Mouse (Mus musculus): ENCODE measurements around the gene Nolc1. TPM values are rescaled to one million over a fixed set of nuclear protein-coding genes. Genes with fewer than 3 reads are reported as not detected.
A peak's percentile ranks its signal among the peaks of the same experiment; 100 is the strongest.
"Not testable (repeated sequence)": the region's sequence is repeated elsewhere in the genome, so short reads cannot be mapped to it uniquely, and the experiment has no call there.

Nolc1 gene
- polyA plus RNA-seq, 1 experiment, result 8.6 TPM

DNA sequence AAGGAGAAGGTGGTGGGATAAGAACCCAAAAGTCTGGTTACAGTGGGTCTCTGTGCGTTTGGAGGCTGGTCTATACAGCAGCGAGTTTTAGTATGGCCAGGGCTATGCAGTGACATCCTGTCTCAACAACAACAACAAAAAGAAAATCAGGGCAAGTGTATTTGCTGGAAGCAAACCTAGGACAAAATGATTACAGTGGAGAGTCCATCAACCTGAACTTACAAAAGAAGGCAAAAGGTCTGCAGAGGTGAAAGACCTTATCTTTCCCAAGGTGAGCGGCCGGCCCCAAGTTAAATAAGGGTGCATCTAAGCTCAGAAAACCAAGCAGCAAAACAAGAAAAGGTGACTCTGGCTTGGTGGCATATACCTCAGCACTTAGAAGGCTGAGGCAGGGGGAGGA is 16.0 kb downstream of the Nolc1 start:
- DNase-seq (ENCODE audit: low read depth), result no peak

DNA sequence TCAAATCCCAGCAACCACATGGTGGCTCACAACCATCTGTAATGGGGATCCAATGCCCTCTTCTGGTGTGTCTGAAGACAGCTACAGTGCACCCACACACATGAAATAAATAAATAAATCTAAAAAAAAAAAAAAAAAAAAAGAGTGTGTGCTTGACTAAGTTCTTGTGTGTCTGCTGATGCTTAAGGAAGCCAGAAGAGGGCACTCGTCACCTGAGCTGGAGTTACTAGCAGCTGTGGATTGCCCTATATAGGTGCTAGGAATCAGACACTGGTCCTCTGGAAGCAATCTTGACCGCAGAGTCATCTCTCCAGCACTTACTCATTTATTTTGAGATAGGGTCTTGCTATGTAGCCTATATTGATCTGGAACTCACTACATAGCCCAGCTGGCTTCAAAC is 18.5 kb downstream of the Nolc1 start:
- DNase-seq (ENCODE audit: low read depth), result no peak

DNA sequence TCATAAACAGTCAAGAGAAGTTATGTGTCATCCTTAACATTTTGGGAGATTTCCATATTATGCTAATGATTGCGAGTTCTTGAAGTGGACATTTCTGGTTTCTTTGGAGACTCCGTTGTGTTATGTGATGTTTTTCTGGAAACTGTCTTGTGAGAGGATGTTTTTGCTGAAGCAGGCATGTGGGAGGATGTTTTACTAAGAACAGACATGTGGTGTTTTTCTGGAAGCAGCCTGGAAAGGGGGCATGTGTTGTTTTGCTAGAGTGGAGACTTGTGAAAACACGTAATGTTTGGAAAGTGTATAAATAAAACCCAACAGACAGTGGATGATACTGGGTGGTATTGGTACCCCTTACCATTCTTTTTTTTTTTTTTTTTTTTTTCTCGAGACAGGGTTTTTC is 19.6 kb downstream of the Nolc1 start:
- no peak for DNase-seq (ENCODE audit: low read depth)

DNA sequence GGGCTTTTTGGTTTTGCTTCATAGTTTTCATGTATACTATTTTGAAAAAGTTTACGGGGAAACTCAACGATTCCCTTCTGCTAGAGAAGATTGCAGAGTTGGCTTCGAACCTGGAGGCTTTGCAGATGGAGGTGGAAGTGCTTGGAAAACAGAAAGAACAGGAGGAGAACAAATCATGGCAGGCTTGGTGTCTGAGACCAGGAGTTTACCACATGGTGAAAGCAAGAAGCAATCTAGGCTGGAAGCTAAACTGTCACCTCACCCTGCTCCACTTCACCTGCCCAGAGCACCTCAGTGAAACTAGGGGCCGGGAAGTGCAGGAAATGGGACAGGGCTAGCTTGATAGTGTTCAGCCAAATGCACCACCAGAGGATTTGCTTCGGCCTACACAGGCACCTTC is 20.7 kb downstream of the Nolc1 start:
- DNase-seq (ENCODE audit: low read depth), result no peak

DNA sequence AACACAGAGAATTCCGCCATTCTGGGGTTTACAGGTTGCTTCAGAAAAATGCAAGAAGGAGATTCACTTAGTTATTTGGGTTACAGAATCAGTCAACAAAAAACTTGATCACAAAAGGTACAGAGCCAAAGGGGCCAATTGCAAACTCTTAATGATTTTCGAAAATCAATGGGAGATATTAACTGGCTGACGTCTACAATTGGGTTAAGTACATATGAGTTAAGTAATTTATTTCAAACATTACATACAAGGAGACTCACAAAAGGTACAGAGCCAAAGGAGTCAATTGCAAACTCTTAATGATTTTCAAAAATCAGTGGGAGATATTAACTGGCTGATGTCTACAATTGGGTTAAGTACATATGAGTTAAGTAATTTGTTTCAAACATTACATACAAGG is 23.9 kb downstream of the Nolc1 start:
- no peak for DNase-seq (ENCODE audit: low read depth)

DNA sequence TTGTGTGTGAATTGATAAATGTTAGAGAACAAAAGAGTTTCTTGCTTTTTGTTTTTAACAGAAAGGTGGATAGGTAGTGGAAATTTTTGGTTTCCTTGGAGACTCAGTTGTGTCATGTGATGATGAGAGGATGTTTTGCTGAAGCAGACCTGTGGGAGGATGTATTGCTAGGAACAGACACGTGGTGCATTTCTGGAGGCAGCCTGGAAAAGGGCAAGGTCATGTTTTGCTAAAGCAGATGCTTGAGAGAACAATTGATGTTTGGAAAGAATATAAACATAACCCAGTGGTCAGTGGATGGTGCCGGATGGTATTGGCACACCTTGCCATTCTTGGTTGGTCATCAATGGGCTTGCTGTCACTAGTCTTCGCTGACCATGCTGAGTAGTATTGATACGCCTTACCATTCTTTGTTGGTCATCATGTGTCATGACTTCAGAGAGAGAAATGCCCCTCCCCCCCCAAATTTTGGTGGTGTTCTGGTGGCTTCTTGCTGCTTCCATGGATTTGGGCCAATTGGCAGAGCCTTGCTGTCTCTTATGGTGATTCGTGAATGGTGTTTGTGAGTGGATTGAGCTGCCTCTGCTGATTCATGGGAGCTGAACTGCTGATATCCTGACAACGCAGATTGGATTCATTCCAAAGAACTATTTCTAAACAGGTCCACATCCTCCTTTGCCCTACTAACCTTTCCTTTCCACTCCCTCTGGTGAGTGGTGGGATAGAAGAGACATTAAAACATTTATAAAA is 27.9 kb downstream of the Nolc1 start:
- no peak for DNase-seq (ENCODE audit: low read depth)

DNA sequence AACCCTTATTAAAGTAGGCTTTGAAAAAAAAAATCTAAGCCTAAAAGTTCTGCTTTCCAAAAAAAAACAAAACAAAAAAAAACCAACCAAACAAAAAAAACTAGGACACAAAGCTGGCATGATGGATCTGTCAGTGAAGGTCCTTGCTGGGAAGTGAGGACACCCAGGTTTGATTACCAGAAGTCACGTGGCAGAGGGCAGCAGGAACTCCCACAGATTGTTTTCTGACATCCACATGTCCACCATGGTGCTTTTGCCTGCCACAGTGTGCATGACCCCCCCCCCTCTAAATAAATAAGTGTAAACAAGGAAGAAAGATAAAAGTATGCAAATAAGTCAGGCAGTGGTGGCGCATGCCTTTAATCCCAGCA is 28.5 kb downstream of the Nolc1 start:
- DNase-seq (ENCODE audit: low read depth), result no peak

DNA sequence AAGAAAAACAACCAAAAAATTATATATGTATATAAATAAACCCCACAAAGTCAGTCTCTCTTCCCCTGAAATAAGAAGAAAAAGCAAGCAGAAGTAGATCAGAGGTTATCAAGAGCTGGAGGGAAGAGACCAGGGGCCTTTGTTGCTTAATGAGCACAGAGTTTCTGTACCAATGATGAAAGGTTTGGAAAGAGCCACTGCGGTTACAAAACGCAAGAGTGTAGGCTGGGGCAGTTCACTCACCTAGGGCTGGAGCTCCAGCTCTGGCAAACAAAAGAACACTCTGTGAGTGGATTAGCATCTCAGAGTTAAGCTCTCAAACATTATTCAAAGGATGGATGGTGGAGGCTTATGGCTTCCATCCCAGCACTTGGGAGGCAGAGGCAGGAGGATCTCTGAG is 34.6 kb downstream of the Nolc1 start:
- peak; percentile 56 for DNase-seq (ENCODE audit: low read depth)

DNA sequence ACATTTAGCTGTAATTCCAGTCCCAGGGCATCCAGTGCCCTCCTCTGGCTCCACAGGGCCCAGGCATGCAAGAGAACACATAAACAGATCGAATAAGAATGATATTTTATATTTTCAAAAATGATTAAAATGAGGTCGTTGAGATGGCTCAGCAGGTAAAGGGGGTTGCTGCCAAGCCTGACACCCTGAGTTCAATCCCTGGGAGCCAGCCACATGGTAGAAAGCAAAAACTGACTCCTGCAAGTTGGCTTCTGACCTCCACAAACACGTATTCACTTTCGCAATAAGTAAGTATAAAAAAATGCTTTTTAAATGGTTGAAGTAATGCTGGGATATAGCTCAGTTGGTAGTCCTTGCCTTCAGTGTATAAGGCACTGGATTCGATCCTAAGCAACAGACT is 35.1 kb downstream of the Nolc1 start:
- no peak for DNase-seq (ENCODE audit: low read depth)

DNA sequence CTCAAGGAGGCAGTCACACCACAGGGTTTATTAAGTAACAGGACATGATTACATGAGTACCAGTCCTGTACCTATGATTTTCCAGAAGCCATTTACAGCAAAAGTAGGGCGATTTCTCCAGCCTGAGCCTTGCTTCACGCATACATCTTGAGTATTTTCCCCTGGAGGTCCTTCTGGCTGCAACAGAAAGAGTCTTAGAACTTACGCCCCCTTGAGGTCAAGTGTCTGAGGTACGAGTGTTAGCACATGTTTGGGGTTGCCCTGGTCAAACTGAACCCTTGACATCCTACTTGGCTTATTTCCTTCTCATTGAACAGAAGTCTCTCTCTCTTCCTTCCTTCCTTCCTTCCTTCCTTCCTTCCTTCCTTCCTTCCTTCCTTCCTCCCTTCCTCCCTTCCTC is 39.0 kb downstream of the Nolc1 start:
- DNase-seq (ENCODE audit: low read depth), result no peak

DNA sequence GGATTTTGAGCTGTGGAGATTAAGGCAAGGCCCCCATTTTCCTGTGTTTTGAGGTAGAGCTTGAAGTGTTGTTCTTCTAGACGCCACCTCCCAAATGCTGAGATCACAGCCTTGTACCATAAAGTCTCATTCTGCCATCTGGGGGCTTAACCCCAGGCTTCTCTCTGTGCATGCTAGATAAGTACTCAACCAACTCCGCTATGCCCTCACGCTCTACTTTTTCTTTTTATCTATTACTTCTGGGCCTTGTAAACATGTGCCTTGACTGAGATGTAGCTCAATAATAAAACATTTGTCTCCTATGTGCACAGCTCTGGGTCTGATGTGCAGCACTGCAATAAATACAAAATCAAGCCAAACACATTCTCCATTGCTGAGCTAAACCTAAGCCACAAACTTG is 43.8 kb downstream of the Nolc1 start:
- DNase-seq (ENCODE audit: low read depth), result no peak

DNA sequence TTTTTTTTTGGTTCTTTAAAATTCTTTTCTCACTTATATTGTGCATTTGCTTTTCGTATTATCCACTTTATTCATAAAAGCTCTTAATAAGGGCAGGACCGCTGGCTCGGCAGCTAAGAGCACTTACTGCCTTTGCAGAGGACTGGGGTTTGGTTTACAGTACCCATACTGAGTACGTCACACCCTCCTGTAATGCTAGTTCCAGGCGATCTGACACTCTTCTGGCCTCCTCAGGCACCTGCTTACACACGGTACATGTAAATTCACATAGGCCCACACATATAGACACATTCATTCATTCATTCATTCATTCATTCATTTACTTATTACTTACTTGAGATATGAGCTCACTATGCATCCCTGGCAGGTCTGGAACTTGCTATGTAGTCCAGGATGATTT is 45.2 kb downstream of the Nolc1 start:
- DNase-seq (ENCODE audit: low read depth), result no peak

DNA sequence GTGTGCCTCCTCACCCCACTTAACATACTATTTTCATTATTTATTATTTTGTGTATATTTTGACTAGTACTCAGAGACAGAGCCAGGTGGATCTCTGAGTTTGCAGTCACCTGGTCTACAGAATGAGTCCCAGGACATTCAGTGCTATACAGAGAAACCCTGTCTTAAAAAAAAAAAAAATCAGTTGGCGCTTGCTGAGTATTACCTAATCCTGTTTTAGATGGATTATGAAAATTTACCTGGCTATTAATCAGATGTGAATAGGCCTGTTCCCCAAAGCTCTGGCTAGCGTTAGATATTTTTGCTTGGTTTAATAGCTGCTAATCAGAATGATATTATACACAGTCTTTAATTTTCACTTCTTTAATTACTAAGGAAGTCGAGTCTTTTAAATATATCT is 48.2 kb downstream of the Nolc1 start:
- peak; percentile 26 for DNase-seq (ENCODE audit: low read depth)

DNA sequence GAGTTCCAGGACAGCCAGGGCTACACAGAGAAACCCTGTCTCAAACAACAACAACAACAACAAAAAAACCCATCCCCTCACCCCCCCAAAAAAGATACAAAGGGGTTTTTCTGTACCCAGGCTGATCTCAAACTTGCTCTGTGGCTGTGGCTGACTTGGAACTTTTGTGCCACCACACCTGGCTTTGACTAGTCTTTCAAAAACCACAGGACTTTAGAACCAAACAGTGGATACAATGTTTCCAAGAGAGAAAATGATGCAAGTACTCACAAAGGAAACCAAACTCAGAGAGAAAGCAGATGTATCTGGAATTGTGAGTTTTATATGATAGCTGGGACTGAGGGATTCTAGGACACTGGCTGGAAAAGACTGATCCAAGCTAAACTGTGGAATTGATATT is 49.0 kb downstream of the Nolc1 start:
- no peak for DNase-seq (ENCODE audit: low read depth)

DNA sequence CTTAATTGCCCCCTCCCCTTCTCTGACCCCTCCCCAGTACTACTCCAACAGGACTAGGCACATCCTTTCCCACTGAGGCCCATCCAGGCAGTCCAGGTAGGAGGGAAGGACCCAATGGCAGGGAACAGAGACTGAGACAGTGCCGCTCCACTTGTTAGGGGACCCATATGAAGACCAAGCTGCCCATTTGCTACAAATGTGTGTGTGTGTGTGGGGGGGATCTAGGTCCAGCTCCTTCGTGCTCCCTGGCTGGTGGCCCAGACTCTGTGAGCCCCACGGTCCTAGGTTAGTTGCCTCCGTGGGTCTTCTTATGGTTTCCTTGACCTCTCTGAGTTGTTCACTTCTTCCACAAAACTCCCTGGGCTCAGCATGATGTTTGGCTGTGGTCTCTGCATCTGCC is 50.6 kb downstream of the Nolc1 start:
- no peak for DNase-seq (ENCODE audit: low read depth)

DNA sequence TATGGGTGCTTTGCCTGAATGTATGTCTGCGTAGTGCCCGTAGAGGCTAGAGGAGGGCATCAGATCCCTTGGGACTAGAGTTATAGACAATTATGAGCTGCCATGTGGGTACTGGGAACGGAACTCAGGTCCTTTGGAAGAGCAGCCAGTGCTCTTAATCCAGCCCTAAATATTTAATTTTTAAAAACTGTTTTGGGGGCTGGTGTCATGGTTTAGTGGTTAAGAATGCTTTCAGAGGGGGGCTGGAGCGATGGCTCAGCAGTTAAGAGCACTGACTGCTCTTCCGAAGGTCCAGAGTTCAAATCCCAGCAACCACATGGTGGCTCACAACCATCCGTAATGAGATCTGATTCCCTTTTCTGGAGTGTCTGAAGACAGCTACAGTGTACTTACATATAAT is 54.1 kb downstream of the Nolc1 start:
- DNase-seq (ENCODE audit: low read depth), result not testable (repeated sequence)

DNA sequence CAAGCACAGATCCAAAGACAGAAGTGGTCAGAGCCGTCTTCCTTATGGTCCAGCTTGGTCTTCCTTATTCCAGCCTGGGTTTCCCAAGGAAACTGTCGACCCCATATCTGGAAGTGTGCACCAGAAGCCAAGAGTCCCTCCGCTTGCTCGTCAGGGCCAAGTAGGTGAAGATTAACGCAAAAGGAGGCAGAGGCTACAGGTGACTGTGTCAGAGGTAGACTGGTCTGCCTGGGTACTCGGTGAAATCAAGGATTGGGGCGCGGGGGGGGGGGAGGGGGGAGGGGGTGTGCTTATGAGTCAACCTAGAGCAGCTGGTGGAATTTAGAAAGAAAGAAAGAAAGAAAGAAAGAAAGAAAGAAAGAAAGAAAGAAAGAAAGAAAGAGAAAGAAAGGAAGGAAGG is 55.6 kb downstream of the Nolc1 start:
- DNase-seq (ENCODE audit: low read depth), result no peak

DNA sequence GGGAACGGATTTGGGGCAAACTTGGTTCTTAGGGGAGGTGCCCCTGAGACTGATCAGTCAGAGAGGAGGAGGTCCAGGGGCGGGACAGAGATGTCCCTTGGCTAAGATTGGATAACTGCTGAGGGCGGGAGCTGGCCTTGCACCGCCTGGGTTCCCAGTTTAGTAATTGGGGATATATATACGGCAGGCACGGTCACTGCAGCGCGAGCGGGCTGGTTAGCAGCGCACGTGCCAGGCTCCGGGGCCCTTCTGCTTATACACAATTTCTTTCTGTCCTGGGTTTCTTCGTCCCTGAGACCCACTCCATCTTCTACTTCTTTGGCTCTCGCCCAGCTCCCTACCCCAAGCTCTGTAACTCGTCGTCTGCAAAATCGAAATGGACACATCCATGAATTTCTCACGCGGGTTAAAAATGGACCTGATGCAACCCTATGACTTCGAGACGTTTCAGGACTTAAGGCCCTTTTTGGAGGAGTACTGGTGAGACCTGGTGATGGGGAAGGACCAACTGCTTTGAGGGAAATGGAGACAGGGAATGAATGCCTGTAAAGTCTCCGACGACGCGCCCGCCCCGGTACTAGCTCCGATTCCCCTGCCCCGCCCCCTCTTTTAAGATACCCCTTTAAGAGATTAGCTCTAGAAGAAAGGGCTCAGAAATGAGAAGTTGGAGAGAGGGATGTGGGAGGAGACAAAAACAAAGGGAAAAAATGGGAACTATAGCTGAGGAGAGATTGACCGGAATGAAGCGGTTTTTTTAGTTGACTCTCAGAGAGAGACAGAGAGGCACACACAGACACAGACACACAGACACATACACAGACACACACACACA is 56.2 kb downstream of the Nolc1 start, which contains the start of gene Elovl3:
Gene Elovl3, plus strand, starts transcription at position 204 of the 832 bp plus-strand sequence.
- no peak for DNase-seq (ENCODE audit: low read depth)

DNA sequence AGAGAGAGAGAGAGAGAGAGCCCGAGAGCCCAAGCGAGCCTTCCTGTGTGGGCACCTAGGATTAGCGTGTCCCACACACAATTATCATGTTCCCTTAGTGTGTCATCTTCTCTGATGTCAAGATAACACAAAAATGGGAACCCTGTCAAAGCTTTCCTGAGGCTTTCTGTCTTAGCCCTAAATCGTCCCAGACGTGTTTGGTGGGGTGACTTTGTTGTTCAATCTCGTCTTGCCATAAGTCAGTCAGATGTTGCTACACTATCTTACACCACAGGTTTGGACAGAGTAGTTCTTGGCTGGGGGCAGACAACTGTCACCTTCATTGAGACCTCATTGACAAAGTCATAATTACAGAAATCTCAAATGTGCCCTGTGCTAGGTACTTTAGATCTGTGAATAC is 56.9 kb downstream of the Nolc1 start:
- peak; percentile 81 for DNase-seq (ENCODE audit: low read depth)
